Comparison of ENCODE assay signal across 8 mouse cellular contexts in the genomic region with DNA sequence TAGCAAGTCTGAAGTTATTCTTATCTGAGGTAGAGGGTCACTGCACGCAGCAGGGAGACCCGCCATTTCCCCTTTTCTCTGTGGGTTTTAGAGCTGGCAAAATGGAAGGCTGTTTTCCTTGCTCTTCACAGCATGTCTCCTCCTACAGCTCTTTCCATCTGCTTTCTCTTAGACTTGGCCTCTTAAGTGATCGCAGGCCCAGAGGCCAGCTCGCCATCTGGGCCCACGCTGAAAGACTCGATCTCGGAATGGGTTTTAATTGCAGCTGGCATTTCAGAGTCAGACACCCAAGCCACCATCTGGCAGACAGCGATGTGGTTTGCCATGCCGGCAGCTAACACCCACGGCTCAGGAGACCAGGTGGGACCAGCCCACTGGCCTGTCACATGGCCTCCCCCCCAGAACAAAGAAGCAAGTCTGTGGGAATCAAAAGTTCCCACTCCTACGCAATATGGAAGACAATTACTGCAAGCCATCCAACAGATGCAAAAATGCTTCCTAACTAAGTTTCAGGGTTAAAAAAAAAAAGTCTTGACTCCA. TPM values are rescaled to one million over a fixed set of nuclear protein-coding genes. Genes with fewer than 3 reads are reported as not detected.
DNase-seq lines count a peak whose midpoint lies in the region; ATAC-seq and TF ChIP-seq lines count a peak whose summit lies in the region.

No protein-coding gene starts in this region.

- TF ChIP-seq CTCF in bone marrow, adult 2 months (IDR thresholded peaks at IDR 0.05; ENCODE audit: control insufficient read depth, insufficient read depth, low read length): no peak

- peak overlapping the region; percentile 59 for H3K27ac ChIP-seq in bone marrow, adult 2 months (ENCODE audit: control insufficient read depth, insufficient read depth, low read depth, low read length, poor library complexity)

- 38% methylated on average over 11 of the region's 11 CpGs for WGBS in bone marrow, adult 2 months

- H3K4me3 ChIP-seq in bone marrow, adult 2 months (replicated peaks; ENCODE audit: control insufficient read depth, low read depth, low read length): no peak overlapping the region

- peak; percentile 36; the same call in 1 of the 2 replicates for ATAC-seq in frontal cortex, adult (ENCODE audit: low TSS enrichment)
- ATAC-seq in granulocyte monocyte progenitor cell, adult 5-6 weeks (replicated peaks; ENCODE audit: poor library complexity, severe bottlenecking): peak; percentile 45
- peak; percentile 41 for ATAC-seq in megakaryocyte, adult 5-6 weeks (ENCODE audit: poor library complexity, severe bottlenecking)

- TF ChIP-seq POLR2A in bone marrow, adult 2 months (IDR thresholded peaks at IDR 0.05; ENCODE audit: borderline replicate concordance, control insufficient read depth, low read depth, low read length): no peak

- DNase-seq in frontal cortex, postnatal 14 days (ENCODE audit: low spot score in 2 of 2): no peak
- no peak for DNase-seq in adrenal gland, adult 18-20 months (ENCODE audit: low spot score in 2 of 2)
- DNase-seq in kidney, postnatal 14 days: no peak
- no peak for DNase-seq in adrenal gland, postnatal 4 days (ENCODE audit: low spot score in 2 of 2)

- H3K4me1 ChIP-seq in bone marrow, adult 2 months (ENCODE audit: control insufficient read depth, insufficient read depth, low read length): peaks cover 7% of the 10 kb centered on the region

RNA-seq across cellular contexts. Expression of a gene that starts 36.5 kb away (rescaled TPM):
- 3.5 and 4.7 TPM in 2 replicates for polyA plus RNA-seq in bone marrow, adult 2 months (2011; ENCODE audit: insufficient read depth, insufficient read length, low replicate concordance, missing spikeins)
- 6.8 and 9.5 TPM in 2 replicates for total RNA-seq in granulocyte monocyte progenitor cell, adult 5-6 weeks (2014; fragmentation: Nextera tagmentation)
- 4.3 and 6.5 TPM in 2 replicates for total RNA-seq in granulocyte monocyte progenitor cell, adult 5-6 weeks (2017)
- 16.9 and 18.4 TPM in 2 replicates for total RNA-seq in megakaryocyte, adult 5-6 weeks (2015)
- 14.8 and 18.9 TPM in 2 replicates for total RNA-seq in megakaryocyte, adult 5-6 weeks (2017)
- 10 to 100 TPM; 61.3 to 82.4 TPM for total RNA-seq in adrenal gland, adult 18-20 months (2021)
- 10 to 100 TPM; 71.8 to 72.1 TPM for total RNA-seq in adrenal gland, postnatal 4 days (2021)
